Mouse (Mus musculus): ENCODE results near the gene Asic2.

Asic2 gene

GRCm38 (mm10) chr11:80973976-80974375 lies 994.3 kb downstream of the Asic2 start:
- peak; percentile 50 to 67 for DNase-seq

- DNase-seq, result no peak
These were observed 995.0 kb downstream of the Asic2 start for GRCm38 (mm10) chr11:80973273-80973672.

DNA sequence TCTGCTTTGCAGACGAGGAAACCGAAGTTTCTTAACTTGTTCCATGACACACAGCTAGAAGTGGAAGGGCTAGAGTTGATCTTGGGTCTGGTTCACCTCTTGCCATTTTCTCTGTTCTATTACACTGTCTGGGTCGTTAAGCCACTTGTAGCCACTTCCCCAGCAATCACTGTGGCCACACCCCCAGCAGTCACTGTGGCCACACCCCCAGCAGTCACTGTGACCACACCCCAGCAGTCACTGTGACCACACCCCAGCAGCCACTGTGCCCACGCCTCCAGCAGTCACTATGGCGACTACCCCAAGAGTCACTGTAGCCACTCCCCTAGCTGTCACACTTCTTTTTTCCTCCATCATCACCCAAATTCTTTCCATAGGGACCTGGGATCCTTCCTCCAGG lies 1000.7 kb downstream of the Asic2 start:
- no peak for DNase-seq

DNA sequence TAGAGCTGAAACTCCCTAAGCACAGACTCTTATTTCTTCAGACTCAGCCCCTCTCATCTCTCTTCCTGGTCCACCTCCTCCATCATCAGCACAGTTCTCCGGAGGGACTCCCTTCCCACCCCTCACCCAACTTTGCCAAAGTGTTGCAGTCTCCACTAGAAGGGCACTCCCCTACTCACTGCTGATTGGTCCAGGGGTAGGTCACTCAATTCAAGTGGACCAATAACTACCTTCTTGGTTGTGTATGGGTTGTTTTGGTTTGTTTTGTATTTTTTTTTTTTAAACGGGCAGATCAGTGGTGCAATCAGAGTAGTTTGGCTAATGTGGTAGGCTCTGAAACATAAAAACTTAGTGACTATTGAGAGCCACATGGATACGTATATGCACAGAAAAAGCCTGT lies 1002.2 kb downstream of the Asic2 start:
- DNase-seq, result no peak

- DNase-seq, result no peak
These were observed 1006.9 kb downstream of the Asic2 start for GRCm38 (mm10) chr11:80961326-80961725.

DNA sequence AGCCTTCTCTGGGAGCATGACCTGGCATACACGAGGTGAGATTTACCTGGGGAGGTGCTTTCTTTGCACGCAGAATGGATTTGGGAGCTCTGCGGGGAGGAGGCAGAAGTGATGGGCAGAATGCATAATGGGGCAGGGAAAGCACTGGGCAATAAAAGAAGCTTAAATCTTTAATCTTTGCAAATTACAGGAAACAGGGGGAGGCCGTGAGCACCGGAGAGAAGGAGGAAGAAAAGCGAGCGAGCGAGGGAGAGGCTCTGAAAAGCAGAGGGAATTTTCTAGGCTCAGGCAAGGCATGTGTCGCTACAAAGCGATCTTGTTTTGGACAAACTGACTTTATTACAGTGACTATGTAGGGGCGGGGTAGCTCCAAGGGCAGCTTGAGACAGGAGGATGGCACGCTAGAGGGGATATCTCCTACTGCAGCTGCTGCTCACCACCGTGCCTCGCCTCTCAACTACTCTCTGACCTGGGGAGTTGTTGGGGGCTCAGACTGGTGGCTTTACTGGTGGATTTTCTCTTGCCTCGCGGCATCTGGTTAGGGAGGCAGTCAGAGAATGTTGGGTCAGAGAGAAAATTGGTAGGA lies 1010.1 kb downstream of the Asic2 start:
- DNase-seq, result no peak

DNA sequence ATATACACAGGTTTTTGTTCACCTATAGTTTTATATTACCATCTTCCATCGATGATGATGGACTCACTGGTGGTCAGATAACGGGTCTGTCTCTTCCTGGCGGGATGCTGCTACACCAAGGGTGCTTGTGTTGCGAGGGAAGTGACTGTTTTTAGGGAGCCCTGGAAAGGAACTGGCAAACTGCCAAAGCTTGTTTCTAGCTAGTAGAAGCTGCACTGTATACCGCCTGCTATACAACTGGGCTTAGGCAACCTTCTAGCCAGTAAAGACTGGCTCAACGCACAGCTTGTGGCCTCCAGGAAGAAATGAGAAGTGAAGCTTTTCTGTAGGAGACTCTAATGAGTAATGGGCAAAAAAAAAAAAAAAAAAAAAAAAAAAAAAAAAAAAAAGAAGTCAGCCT lies 1012.3 kb downstream of the Asic2 start:
- DNase-seq, result no peak

- DNase-seq, result no peak
These were observed 1014.1 kb downstream of the Asic2 start for GRCm38 (mm10) chr11:80954147-80954546.

GRCm38 (mm10) chr11:80949068-80949738 lies 1019.1 kb downstream of the Asic2 start:
- peak; percentile 9 to 39 for DNase-seq

- DNase-seq, result peak in 1 of 2 experiments; percentile 2
These were observed 1020.2 kb downstream of the Asic2 start for GRCm38 (mm10) chr11:80948103-80948502.

GRCm38 (mm10) chr11:80946163-80946562 lies 1022.1 kb downstream of the Asic2 start:
- no peak for DNase-seq

DNA sequence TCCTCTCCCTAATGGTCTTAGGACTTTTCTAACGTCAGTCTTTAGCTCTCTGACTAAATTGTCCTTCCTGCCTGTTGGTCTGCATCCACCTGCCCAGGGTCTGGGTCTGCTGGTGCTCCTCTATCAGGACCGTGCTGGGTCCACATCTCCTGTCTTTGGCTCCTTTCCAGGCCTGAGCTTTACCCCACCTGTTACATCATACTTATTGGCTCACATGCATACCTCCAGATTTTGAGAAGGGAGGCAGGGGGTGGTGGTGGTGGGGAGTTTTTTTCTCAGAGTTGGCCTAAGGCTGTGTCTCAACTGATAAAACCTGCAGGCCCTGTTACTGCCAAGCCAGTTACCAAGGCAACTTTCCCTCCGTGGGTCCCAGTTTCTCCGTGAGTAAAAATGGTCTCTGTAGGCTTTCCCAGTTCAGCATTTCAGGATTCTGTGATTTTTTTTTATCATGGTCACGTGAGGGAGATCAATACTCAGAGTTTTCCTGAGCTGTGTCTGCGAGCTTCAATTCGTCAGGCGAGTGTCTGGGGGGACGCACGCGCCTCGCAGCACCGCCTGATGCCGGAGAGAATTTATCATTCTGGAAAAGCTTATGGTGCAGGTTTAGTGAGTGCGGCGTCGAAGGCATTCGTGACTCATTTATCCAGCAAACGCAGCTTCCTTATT lies 1044.8 kb downstream of the Asic2 start:
- no peak for DNase-seq

DNA sequence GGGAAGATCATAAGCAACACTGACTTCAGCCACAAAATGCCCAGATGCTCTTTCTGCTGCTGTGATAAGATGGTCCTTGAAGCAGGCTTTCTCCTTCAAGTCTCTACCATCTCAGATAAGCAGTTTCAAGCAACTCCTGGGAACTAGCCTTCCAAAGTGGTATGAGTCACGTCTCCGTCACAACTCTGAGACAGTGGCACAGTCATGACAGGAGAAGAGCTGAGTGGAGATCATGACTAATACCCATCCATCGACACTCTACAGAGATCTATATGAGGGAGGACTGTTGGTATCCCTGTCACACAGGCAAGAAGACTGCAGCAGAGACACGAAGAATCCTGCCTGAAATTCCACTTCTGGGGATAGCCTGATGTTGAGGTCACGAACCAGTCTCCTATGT lies 1049.9 kb downstream of the Asic2 start:
- no peak for DNase-seq

DNA sequence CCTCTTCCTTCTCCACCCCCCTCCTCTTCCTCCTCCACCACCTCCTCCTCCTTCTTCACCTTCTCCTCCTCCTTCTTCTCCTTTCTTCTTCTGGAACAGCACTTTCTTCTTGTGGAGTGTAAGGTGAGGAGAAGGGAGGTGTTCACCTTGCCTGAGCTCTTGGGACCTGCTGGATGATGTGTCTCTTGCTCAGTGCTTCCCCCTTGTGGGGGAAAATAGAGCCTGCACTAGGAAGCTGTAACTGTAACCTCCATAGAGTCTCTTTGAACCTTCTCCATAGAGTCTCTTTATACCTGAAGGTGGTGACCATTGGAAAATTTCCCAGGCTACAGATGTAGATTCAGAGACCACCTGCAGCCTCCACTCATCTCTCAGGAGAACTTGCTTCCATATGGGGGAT lies 1050.6 kb downstream of the Asic2 start:
- DNase-seq, result peak in 1 of 2 experiments; percentile 24

- no peak for DNase-seq
These were observed 1054.7 kb downstream of the Asic2 start for GRCm38 (mm10) chr11:80913408-80914024.

DNA sequence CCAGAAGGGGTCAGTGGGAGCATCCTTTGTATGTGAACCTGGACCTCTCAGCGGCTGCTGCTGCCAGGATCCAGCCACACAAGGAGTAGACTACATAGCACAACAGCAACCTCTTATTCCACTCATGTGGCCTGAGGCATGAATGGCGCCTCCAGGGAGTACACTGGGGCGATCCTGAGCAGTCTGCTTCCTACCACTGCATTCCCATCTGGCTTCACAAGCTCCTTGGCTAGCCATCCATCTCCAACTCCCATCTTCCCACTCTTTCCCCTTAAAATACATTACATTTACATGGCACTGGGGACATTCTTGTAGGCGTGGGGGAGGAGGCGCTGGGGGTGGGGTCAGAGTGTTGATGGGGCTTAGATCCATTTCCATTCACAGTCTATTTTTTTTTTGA lies 1055.5 kb downstream of the Asic2 start:
- no peak for DNase-seq

GRCm38 (mm10) chr11:80907820-80908219 lies 1060.4 kb downstream of the Asic2 start:
- DNase-seq, result no peak

- DNase-seq, result peak; percentile 55 to 77
These were observed 1061.8 kb downstream of the Asic2 start for GRCm38 (mm10) chr11:80906456-80906855.

DNA sequence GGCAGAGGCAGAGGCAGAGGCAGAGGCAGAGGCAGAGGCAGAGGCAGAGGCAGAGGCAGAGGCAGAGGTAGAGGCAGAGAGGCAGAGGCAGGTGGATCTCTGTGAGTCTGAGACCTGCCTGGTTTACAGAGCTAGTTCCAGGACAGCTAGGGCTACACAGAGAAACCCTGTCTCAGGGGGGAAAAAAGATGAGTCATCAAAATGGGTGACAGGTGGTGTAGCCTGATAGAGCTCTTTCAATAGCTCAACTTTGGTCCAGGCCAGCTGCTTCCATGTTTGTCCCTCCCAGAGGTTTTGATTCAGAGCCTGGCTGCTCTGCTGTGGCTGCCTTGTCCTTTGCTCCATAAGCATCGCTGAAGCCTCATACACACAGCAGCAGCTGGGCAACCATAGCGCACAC lies 1063.7 kb downstream of the Asic2 start:
- DNase-seq, result no peak

- no peak for DNase-seq
These were observed 1064.8 kb downstream of the Asic2 start for GRCm38 (mm10) chr11:80903426-80903825.

- no peak for DNase-seq
These were observed 1065.6 kb downstream of the Asic2 start for GRCm38 (mm10) chr11:80902664-80903063.

DNA sequence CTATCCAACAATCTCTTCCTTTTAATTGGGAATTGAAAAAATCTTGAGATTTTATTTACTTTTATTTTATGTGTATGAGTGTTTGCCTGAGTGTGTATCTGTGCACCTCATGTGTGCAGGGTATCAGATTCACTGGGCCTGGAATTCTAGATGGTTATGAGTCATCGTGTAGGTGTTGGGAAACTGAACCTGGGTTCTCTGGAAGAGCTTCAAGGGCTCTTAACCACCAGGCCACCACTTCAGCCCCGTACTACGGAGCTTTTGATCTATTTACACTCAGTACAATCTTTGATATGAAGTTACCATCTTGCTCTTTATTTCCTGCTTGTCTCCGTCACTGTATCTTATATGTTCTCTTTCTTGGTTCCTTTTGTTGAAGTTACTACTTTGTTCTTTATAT lies 1067.7 kb downstream of the Asic2 start:
- no peak for DNase-seq

DNA sequence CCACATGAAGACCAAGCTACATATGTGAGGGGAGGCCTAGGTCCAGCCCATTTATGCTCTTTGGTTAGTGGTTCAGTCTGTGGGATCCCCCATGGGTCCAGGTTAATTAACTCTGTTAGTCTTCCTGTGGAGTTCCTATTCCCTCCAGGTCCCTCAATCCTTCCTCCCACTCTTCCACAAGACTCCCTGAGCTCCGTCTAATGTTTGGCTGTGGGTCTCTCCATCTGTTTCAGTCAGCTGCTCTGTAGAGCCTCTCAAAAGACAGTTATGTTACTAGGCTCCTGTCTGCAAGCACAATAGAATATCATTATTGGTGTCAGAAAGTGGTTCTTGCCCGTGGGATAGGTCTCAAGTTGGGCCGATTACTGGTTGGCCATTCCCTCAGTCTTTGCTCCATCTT lies 1072.4 kb downstream of the Asic2 start:
- no peak for DNase-seq

Data from kidney, postnatal 25 days (tissue).